Mouse (Mus musculus): ENCODE measurements around the gene Jun. TPM values are rescaled to one million over a fixed set of nuclear protein-coding genes. Genes with fewer than 3 reads are reported as not detected.

The Jun gene
- polyA plus RNA-seq, 1 experiment from 2014 or later: 25.6 TPM

DNA sequence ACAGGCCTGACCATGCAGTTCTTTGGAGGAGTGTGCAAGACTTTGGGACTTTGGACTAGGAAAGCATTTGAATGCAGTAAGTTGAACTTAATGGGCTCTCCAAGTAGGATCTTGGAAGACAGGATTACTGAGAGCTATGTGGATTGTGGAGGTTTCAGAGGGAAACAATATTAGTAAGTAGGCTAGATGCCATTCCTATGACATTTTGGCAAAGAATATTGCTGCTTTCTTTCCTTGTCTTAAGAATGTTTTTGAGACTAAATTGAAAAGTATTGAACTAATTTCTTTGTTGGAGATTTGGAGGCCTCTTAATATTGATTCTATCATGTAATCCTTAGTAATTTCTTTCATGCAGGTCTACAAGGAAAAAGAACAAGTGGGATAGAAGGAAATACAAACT, 39.8 kb downstream of the Jun start:
- H3K9ac ChIP-seq (ENCODE audit: low read depth, low read length): no peak overlapping the region
- no peak for ATAC-seq (ENCODE audit: low FRiP score)
- H3K27me3 ChIP-seq (ENCODE audit: control insufficient read depth, insufficient read depth, low read length): no peaks in the 10 kb centered on the region
- H3K36me3 ChIP-seq (ENCODE audit: control insufficient read depth, insufficient read depth, low read length): no peaks in the 10 kb centered on the region
- no peak overlapping the region for H3K4me2 ChIP-seq (replicated peaks; ENCODE audit: low read depth, low read length)
- H3K4me3 ChIP-seq (ENCODE audit: low read depth, low read length): no peak overlapping the region
- H3K4me1 ChIP-seq (replicated peaks; ENCODE audit: control insufficient read depth, insufficient read depth, low read length): no peaks in the 10 kb centered on the region
- no peak for DNase-seq (ENCODE audit: low spot score)
- H3K27ac ChIP-seq (ENCODE audit: low read depth, low read length): no peak overlapping the region
- no peaks in the 10 kb centered on the region for H3K9me3 ChIP-seq (ENCODE audit: control insufficient read depth, low read length)

DNA sequence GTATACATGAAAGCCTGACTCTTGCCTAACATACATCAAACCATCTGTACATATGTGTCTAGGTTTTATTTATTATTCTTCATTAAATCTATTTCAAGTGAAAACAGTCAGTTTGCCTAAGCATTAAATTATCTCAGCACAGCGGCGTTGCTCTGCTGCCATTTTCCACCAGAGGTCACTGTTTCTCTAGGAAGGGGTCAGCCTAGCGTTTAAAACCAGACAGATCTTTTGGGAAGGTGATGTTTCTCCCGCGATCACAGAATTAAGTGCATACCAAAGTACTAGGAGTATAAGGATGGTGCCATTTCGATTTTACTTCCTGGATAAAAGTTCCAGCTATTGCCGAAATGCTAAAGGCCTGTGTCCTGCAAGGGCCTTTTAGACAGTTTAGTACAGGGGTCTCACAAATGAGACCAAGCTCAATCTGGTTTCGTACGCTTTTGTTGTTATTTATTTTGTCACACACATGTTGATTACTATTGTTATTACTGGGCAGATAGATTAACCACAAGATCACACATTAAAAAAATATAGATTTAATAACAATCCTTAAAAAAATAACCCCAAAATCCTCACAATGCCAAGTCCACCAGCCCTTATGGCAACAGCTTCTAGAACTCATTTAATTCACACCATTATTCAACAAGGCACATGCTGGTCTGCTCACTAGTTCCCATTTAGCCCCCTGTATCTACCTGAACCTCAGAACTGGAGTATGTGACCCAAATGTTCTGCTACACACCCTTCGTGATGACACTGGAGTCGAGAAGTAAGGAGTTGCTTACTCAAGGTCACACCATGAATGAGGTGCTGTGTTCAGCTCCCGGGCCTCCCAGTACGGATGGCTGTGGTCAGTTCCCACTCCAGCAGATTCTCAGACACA, 43.6 kb downstream of the Jun start:
- no peaks in the 10 kb centered on the region for H3K27me3 ChIP-seq (ENCODE audit: control insufficient read depth, insufficient read depth, low read length)
- no peaks in the 10 kb centered on the region for H3K4me1 ChIP-seq (replicated peaks; ENCODE audit: control insufficient read depth, insufficient read depth, low read length)
- WGBS: 42% methylated on average over 13 of the region's 13 CpGs
- DNase-seq (ENCODE audit: low spot score): peak; percentile 84
- no peak overlapping the region for H3K4me3 ChIP-seq (ENCODE audit: low read depth, low read length)
- no peak overlapping the region for H3K27ac ChIP-seq (ENCODE audit: low read depth, low read length)
- H3K4me2 ChIP-seq (replicated peaks; ENCODE audit: low read depth, low read length): no peak overlapping the region
- H3K9me3 ChIP-seq (ENCODE audit: control insufficient read depth, low read length): no peaks in the 10 kb centered on the region
- ATAC-seq (ENCODE audit: low FRiP score): peak; percentile 61; the same call in 1 of the 2 replicates
- no peak overlapping the region for H3K9ac ChIP-seq (ENCODE audit: low read depth, low read length)
- no peaks in the 10 kb centered on the region for H3K36me3 ChIP-seq (ENCODE audit: control insufficient read depth, insufficient read depth, low read length)

DNA sequence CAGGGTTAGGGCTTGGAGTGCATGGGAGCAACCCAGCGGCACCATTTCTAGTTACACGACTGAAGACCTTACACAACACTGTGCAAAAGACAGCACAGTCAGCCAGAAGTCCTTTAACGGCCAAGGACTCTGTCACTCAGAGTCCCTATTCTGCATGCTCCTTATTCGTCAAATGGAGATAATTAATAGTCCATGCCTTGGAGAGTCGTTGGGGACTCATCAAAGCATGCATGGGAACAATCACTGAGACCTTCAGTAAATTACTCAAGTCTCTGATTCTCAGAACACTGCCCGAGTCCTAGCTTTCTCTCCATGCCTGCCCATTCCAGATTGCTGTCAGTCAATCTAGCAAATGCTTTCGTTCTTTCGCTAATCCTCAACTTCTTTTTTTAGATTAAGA, 44.3 kb downstream of the Jun start:
- peak; percentile 40 for ATAC-seq (ENCODE audit: low FRiP score)
- no peak for DNase-seq (ENCODE audit: low spot score)
- H3K9me3 ChIP-seq (ENCODE audit: control insufficient read depth, low read length): no peaks in the 10 kb centered on the region
- no peak overlapping the region for H3K4me2 ChIP-seq (replicated peaks; ENCODE audit: low read depth, low read length)
- H3K27ac ChIP-seq (ENCODE audit: low read depth, low read length): no peak overlapping the region
- H3K4me3 ChIP-seq (ENCODE audit: low read depth, low read length): no peak overlapping the region
- WGBS: 68% methylated on average over 8 of the region's 8 CpGs
- H3K9ac ChIP-seq (ENCODE audit: low read depth, low read length): no peak overlapping the region
- no peaks in the 10 kb centered on the region for H3K4me1 ChIP-seq (replicated peaks; ENCODE audit: control insufficient read depth, insufficient read depth, low read length)
- H3K36me3 ChIP-seq (ENCODE audit: control insufficient read depth, insufficient read depth, low read length): no peaks in the 10 kb centered on the region
- no peaks in the 10 kb centered on the region for H3K27me3 ChIP-seq (ENCODE audit: control insufficient read depth, insufficient read depth, low read length)

DNA sequence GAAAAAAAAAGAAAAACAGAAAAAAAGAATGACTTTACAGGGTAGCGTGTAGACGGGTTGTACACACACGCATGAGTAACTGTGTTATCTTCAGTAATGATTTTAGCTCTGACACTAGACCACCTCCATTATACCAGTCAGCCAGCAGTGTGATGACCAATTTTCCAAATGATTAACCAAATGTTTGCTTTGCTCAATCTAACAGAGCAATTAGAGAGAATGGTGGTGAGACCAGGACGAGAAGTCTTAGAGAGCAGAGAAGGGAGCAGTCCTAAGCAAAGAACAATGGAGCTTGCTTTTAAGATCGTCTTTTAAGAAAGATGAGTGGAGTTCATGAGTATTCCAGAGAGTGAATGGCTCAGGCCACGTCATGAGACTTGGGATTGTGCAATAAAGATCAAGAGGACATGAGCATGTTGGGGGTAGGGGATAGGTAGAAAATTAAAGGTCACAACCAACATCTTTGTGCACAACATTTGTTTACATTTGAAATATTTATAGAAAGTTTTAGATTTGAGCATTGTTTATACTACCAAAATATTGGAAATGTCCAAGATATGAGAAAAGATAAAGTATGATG, 46.7 kb downstream of the Jun start:
- H3K4me1 ChIP-seq (replicated peaks; ENCODE audit: control insufficient read depth, insufficient read depth, low read length): no peaks in the 10 kb centered on the region
- no peak for ATAC-seq (ENCODE audit: low FRiP score)
- no peak overlapping the region for H3K9ac ChIP-seq (ENCODE audit: low read depth, low read length)
- H3K36me3 ChIP-seq (ENCODE audit: control insufficient read depth, insufficient read depth, low read length): no peaks in the 10 kb centered on the region
- DNase-seq (ENCODE audit: low spot score): no peak
- no peak overlapping the region for H3K4me2 ChIP-seq (replicated peaks; ENCODE audit: low read depth, low read length)
- no peaks in the 10 kb centered on the region for H3K27me3 ChIP-seq (ENCODE audit: control insufficient read depth, insufficient read depth, low read length)
- WGBS: 76% methylated on average over 6 of the region's 6 CpGs
- H3K4me3 ChIP-seq (ENCODE audit: low read depth, low read length): no peak overlapping the region
- no peaks in the 10 kb centered on the region for H3K9me3 ChIP-seq (ENCODE audit: control insufficient read depth, low read length)
- no peak overlapping the region for H3K27ac ChIP-seq (ENCODE audit: low read depth, low read length)

DNA sequence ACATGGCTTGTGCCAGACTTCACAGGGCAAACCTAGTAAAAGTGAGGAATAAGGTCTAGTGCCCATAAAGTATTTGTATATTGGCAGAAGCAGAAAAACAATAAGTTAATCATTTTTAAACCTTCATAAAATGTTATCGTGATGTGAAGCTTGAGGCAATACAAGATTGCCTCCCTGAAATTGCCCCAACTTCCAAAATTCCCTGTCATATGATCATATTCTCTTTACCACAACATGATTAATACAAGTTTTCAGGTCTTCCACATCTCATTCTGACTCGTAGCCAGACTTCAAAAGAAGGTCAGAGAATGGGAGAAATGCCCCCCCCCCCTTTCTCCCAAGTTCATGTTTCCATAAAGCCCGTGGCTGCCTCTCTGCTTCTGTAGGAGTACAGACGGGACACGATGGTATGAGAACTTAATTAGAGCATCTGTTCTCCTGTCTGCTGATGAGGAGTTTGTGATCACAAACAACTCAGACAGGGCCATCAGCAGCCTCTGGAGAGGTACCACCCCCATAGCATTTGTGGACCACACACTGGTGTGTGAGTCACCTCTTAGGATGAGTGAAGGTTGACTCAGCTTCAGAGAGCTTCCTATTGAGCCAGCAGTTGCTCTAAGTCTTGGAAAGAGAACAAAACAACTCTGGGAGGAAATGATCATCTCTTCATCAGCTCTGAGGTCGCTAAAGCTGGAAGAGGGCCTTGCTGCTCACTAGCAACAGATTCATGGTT, 50.8 kb downstream of the Jun start:
- Histone ChIP-seq H3K4me3 (ENCODE audit: low read depth, low read length) (no peak overlapping the region), H3K27ac (ENCODE audit: low read depth, low read length) (no peak overlapping the region), H3K27me3 (ENCODE audit: control insufficient read depth, insufficient read depth, low read length) (no peaks in the 10 kb centered on the region), H3K9ac (ENCODE audit: low read depth, low read length) (no peak overlapping the region), H3K4me1 (replicated peaks; ENCODE audit: control insufficient read depth, insufficient read depth, low read length) (no peaks in the 10 kb centered on the region), H3K9me3 (ENCODE audit: control insufficient read depth, low read length) (no peaks in the 10 kb centered on the region), H3K4me2 (replicated peaks; ENCODE audit: low read depth, low read length) (no peak overlapping the region), H3K36me3 (ENCODE audit: control insufficient read depth, insufficient read depth, low read length) (no peaks in the 10 kb centered on the region)
- 73% methylated on average over 6 of the region's 6 CpGs for WGBS
- no peak for DNase-seq (ENCODE audit: low spot score)
- ATAC-seq (ENCODE audit: low FRiP score): no peak

DNA sequence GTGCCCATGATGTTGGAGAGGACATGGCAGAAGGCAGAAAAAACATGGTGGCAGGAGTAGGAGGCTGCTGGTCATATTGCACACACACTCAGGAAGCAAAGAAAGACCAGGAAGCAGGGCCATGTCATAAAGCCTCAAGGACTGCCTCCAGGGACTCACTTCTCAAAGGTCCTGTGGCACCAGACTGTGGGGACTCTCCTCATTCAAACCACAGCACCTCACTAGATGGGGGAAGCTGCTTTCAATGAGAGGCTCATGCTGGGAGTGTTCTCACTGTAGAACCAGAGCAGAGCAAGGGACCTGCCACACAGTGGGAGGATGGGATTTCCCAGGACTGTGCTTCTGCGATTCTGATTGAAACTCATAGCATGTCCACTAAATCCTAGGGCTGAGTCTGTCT, 51.9 kb downstream of the Jun start:
- Histone ChIP-seq H3K27ac (ENCODE audit: low read depth, low read length) (no peak overlapping the region), H3K4me3 (ENCODE audit: low read depth, low read length) (no peak overlapping the region), H3K4me1 (replicated peaks; ENCODE audit: control insufficient read depth, insufficient read depth, low read length) (no peaks in the 10 kb centered on the region), H3K9me3 (ENCODE audit: control insufficient read depth, low read length) (no peaks in the 10 kb centered on the region), H3K9ac (ENCODE audit: low read depth, low read length) (no peak overlapping the region), H3K27me3 (ENCODE audit: control insufficient read depth, insufficient read depth, low read length) (no peaks in the 10 kb centered on the region), H3K4me2 (replicated peaks; ENCODE audit: low read depth, low read length) (no peak overlapping the region), H3K36me3 (ENCODE audit: control insufficient read depth, insufficient read depth, low read length) (no peaks in the 10 kb centered on the region)
- WGBS: 90% methylated on average over 1 of the region's 1 CpGs
- DNase-seq (ENCODE audit: low spot score) (no peak), ATAC-seq (ENCODE audit: low FRiP score) (no peak)

DNA sequence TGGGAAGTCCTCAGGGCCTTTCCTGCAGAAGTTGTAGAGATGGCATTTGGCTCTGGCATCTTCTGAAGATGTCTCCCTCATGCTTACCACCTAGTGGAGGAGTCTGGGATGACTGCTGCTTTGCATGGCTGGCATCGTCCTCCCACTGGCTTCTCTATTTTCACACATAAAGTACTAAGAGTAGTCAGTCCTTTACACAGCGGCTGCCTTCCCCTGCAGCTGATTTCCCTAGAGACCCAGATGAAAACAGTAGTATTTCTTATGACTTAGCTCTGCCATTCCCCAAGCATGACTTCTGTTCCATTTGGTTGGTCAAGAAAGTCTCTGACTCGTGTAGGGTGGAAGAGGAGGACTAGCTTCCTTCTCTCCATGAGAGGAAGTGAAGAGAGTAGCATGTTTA, 52.8 kb downstream of the Jun start:
- 62% methylated on average over 3 of the region's 3 CpGs for WGBS
- ATAC-seq (ENCODE audit: low FRiP score) (no peak), DNase-seq (ENCODE audit: low spot score) (peak; percentile 27)
- H3K4me1 ChIP-seq (replicated peaks; ENCODE audit: control insufficient read depth, insufficient read depth, low read length): no peaks in the 10 kb centered on the region
- H3K9me3 ChIP-seq (ENCODE audit: control insufficient read depth, low read length): no peaks in the 10 kb centered on the region
- H3K4me2 ChIP-seq (replicated peaks; ENCODE audit: low read depth, low read length): no peak overlapping the region
- H3K27me3 ChIP-seq (ENCODE audit: control insufficient read depth, insufficient read depth, low read length): no peaks in the 10 kb centered on the region
- H3K4me3 ChIP-seq (ENCODE audit: low read depth, low read length): no peak overlapping the region
- no peak overlapping the region for H3K9ac ChIP-seq (ENCODE audit: low read depth, low read length)
- H3K27ac ChIP-seq (ENCODE audit: low read depth, low read length): no peak overlapping the region
- H3K36me3 ChIP-seq (ENCODE audit: control insufficient read depth, insufficient read depth, low read length): no peaks in the 10 kb centered on the region

Data from hindbrain, embryonic 11.5 days (tissue).